Mouse (Mus musculus) ES-E14 (cell line): ENCODE results near the gene Ostf1. TPM values are rescaled to one million over a fixed set of nuclear protein-coding genes. Genes with fewer than 3 reads are reported as not detected.

ENCODE experiments used
- DNase-seq: peaks from one replicate; pipeline ENCODE4 v3.0.0-alpha.2; 2013; ENCODE audit warnings: low read depth, low spot score
- H3K27ac ChIP-seq: 2 replicates; pipeline ENCODE4 v1.5.1; 2012; ENCODE audit warnings: low read depth, mild to moderate bottlenecking, low read length, moderate library complexity, mixed read lengths; ENCODE audit not compliant: poor library complexity, insufficient read depth, severe bottlenecking
- H3K36me3 ChIP-seq: 2 replicates; pipeline ENCODE4 v1.6.1; 2012; ENCODE audit warnings: mild to moderate bottlenecking, low read length, moderate library complexity, mixed read lengths; ENCODE audit not compliant: control insufficient read depth, poor library complexity, insufficient read depth, severe bottlenecking
- H3K4me1 ChIP-seq, 2 experiments: fragments of 150-350 bp in 1 of 2; sonication (generic) in 1 of 2; 2 replicates each; pipeline ENCODE4 v1.6.1; 2012; ENCODE audit warnings: low read length in 2 of 2, mild to moderate bottlenecking in 1 of 2, mixed read lengths in 1 of 2; ENCODE audit not compliant: control insufficient read depth in 2 of 2, insufficient read depth in 2 of 2, poor library complexity in 1 of 2
- H3K4me3 ChIP-seq, 2 experiments: fragments of 150-350 bp in 1 of 2; sonication (generic) in 1 of 2; 2 replicates each; pipeline ENCODE4 v1.5.1; 2012; ENCODE audit warnings: low read length in 2 of 2, low read depth in 1 of 2, mild to moderate bottlenecking in 1 of 2, mixed read lengths in 1 of 2; ENCODE audit not compliant: insufficient read depth in 1 of 2, poor library complexity in 1 of 2, severe bottlenecking in 1 of 2
- H3K9ac ChIP-seq: 2 replicates; pipeline ENCODE4 v1.6.1; 2012; ENCODE audit warnings: low read depth, mild to moderate bottlenecking, low read length, mixed read lengths; ENCODE audit not compliant: poor library complexity, insufficient read depth, severe bottlenecking
- H3K9me3 ChIP-seq: fragments of 150-350 bp; sonication (generic); 2 replicates; pipeline ENCODE4 v1.6.1; 2012; ENCODE audit warnings: low read depth, mild to moderate bottlenecking, low read length; ENCODE audit not compliant: control insufficient read depth, insufficient read depth
- CHD2 ChIP-seq: IDR thresholded peaks from 2 replicates; pipeline ENCODE4 v1.6.1; 2014; ENCODE audit warnings: mild to moderate bottlenecking, low read depth, low read length, inconsistent platforms
- HCFC1 ChIP-seq: IDR thresholded peaks from 2 replicates; pipeline ENCODE4 v1.6.1; 2012; ENCODE audit warnings: low read length, inconsistent platforms, borderline replicate concordance; ENCODE audit not compliant: insufficient read depth
- MAFK ChIP-seq: IDR thresholded peaks from 2 replicates; pipeline ENCODE4 v1.6.1; 2014; ENCODE audit warnings: mild to moderate bottlenecking, low read depth, low read length, inconsistent platforms; ENCODE audit not compliant: insufficient read depth
- ZC3H11A ChIP-seq: IDR thresholded peaks from 2 replicates; pipeline ENCODE4 v1.6.1; 2012; ENCODE audit warnings: low read depth, mild to moderate bottlenecking, inconsistent platforms, low read length, borderline replicate concordance
- ZNF384 ChIP-seq: IDR thresholded peaks from 2 replicates; pipeline ENCODE4 v1.6.1; 2012; ENCODE audit warnings: low read depth, low read length, inconsistent platforms
- in situ Hi-C, 2 experiments: fragments of 600-800 bp; cut with MboI; formaldehyde crosslinking; loops; one replicate each; pipeline ENCODE4 v1.15.1; 2025; ENCODE audit warnings: low sequenced_read_pairs in 2 of 2, inconsistent platforms in 1 of 2; ENCODE audit not compliant: unreplicated experiment in 2 of 2
- total RNA-seq: library from RNA; depleted of rRNA; stranded (reverse); fragments of 300-350 nt; gene quantifications from 2 replicates; pipeline ENCODE4 v1.2.3, GENCODE M21; 2012

The Ostf1 gene
- total RNA-seq, 1 experiment, result 45.5 TPM

GRCm38 (mm10) chr19:18637954-18638353 lies 6.3 kb upstream of the Ostf1 start:
- no peaks in the 10 kb centered on the region for H3K36me3 ChIP-seq
- in situ Hi-C loops, result no loop called here
- H3K9me3 ChIP-seq, result no peaks in the 10 kb centered on the region
- TF ChIP-seq ZC3H11A (no peak), ZNF384 (no peak), HCFC1 (no peak), MAFK (no peak), CHD2 (no peak)
- no peak overlapping the region for H3K4me3 ChIP-seq
- no peak overlapping the region for H3K9ac ChIP-seq
- H3K4me1 ChIP-seq, result 0 out of 4 replicates have a peak, but pooled peaks cover 0 to 3% of the 10 kb centered on the region in 2 experiments
- no peak overlapping the region for H3K27ac ChIP-seq
- no peak for DNase-seq

GRCm38 (mm10) chr19:18632231-18633185 lies 885 bp upstream of the Ostf1 start:
- Histone ChIP-seq H3K9ac (peak overlapping the region; percentile 64), H3K36me3 (no peaks in the 10 kb centered on the region), H3K27ac (no peak overlapping the region), H3K9me3 (no peaks in the 10 kb centered on the region), H3K4me1 (peaks cover 3 to 9% of the 10 kb centered on the region in 2 experiments; a peak in 3 of 4 replicates), H3K4me3 (peak overlapping the region; percentile 59 to 91)
- in situ Hi-C loops, result no loop called here
- no peak for DNase-seq
- TF ChIP-seq CHD2 (no peak), MAFK (no peak), ZNF384 (no peak), HCFC1 (no peak)

- Histone ChIP-seq H3K27ac (no peak overlapping the region), H3K9ac (peak overlapping the region; percentile 63), H3K9me3 (no peaks in the 10 kb centered on the region), H3K4me1 (peaks cover 3 to 9% of the 10 kb centered on the region in 2 experiments; a peak in 3 of 4 replicates), H3K36me3 (no peaks in the 10 kb centered on the region), H3K4me3 (peak overlapping the region; percentile 91 to 92)
- TF ChIP-seq HCFC1 (no peak), ZC3H11A (no peak), ZNF384 (no peak), CHD2 (no peak), MAFK (no peak)
- no peak for DNase-seq
- in situ Hi-C loops, result no loop called here
These were observed 421 bp downstream of the Ostf1 start for GRCm38 (mm10) chr19:18631161-18631643.

- in situ Hi-C loops, result no loop called here
- TF ChIP-seq CHD2 (no peak), HCFC1 (no peak), ZC3H11A (no peak), ZNF384 (no peak), MAFK (peak; percentile 67; the same call in 1 of the 2 replicates)
These were observed 1.2 kb downstream of the Ostf1 start for GRCm38 (mm10) chr19:18630221-18631119.

More at GRCm38 (mm10) chr19:18630221-18631119, 1.2 kb downstream of the Ostf1 start:
- peak overlapping the region; percentile 91 to 92 for H3K4me3 ChIP-seq
- no peak overlapping the region for H3K9ac ChIP-seq
- no peaks in the 10 kb centered on the region for H3K36me3 ChIP-seq
- H3K9me3 ChIP-seq, result no peaks in the 10 kb centered on the region
- H3K4me1 ChIP-seq, result peaks cover 3 to 11% of the 10 kb centered on the region in 2 experiments; a peak in 3 of 4 replicates
- peak; percentile 38 for DNase-seq
- H3K27ac ChIP-seq, result no peak overlapping the region
